Mouse (Mus musculus) brown adipose tissue, adult 24 weeks (tissue): ENCODE measurements around the gene Lrrk1. TPM values are rescaled to one million over a fixed set of nuclear protein-coding genes. Genes with fewer than 3 reads are reported as not detected.
"Not testable (repeated sequence)": the region's sequence is repeated elsewhere in the genome, so short reads cannot be mapped to it uniquely, and the experiment has no call there.

Experiments
- H3K27ac ChIP-seq: fragments of 200-500 bp; replicated peaks from 2 replicates; pipeline ENCODE4 v1.5.1; 2012; ENCODE audit warnings: low read depth, mild to moderate bottlenecking, low read length
- H3K4me1 ChIP-seq: fragments of 200-500 bp; 2 replicates; pipeline ENCODE4 v1.6.1; 2012; ENCODE audit warnings: low read length, mixed read lengths; ENCODE audit not compliant: control insufficient read depth, insufficient read depth, insufficient read length
- H3K4me3 ChIP-seq: fragments of 200-500 bp; 2 replicates; pipeline ENCODE4 v1.5.1; 2012; ENCODE audit warnings: low read depth, mild to moderate bottlenecking, low read length, moderate library complexity; ENCODE audit not compliant: insufficient read depth
- polyA plus RNA-seq: library from polyadenylated mRNA; stranded (reverse); fragments of >200 nt; gene quantifications from 2 replicates; pipeline ENCODE4 v1.2.4, GENCODE M21; 2012; ENCODE audit not compliant: missing spikeins, insufficient read depth, insufficient read length

The Lrrk1 gene
- polyA plus RNA-seq, 1 experiment = 2.1 TPM

DNA sequence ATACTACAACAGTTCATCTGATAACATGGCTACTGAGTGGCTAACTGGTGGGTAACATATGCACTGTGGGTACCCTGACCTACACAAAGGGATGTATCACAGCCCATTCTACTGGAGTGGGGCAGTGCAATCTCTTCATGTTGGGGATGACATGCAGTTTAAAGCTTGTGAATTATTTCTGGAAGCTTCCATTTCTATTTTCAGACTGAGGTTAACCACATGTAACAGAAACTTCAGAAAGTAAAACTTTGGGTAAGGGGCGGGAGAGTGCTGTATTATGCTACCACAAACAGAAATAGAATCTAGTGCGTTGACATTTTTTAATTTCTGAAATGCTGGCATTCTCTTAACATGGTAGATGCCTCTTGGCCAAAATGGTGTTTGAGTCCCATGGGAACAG is 178.2 kb downstream of the Lrrk1 start:
- no peaks in the 10 kb centered on the region for H3K4me1 ChIP-seq
- H3K4me3 ChIP-seq = no peak overlapping the region
- no peak overlapping the region for H3K27ac ChIP-seq

GRCm38 (mm10) chr7:66201657-66202056 is 186.5 kb downstream of the Lrrk1 start:
- peaks cover 4% of the 10 kb centered on the region; the same call in 1 of the 2 replicates for H3K4me1 ChIP-seq
- H3K4me3 ChIP-seq = no peak overlapping the region
- H3K27ac ChIP-seq = no peak overlapping the region

- Histone ChIP-seq H3K27ac (no peak overlapping the region), H3K4me1 (peaks cover 4% of the 10 kb centered on the region; the same call in 1 of the 2 replicates)
Measured at GRCm38 (mm10) chr7:66200791-66201450, 187.2 kb downstream of the Lrrk1 start.

DNA sequence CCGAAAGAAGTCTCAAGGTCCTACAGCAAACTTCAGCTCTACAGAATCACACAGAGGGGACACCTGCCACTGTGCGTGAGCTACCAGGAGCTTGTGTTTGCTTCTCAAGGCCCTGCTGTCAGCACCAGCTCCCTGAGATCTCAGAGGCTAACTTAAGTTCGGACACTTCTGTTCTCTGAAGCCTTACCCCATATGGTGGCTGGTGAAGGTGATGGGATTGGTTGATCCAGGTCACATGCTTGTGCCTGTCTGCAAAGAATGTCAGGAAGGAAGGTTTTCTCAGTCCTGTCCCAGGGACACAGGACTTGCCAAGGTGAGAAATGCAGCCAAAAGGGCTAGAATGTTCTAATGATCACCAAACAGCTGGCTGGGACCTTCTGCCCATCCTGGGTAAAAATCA is 187.8 kb downstream of the Lrrk1 start:
- peaks cover 4% of the 10 kb centered on the region; the same call in 1 of the 2 replicates for H3K4me1 ChIP-seq
- H3K4me3 ChIP-seq = no peak overlapping the region
- H3K27ac ChIP-seq = no peak overlapping the region

More at GRCm38 (mm10) chr7:66200791-66201450, 187.2 kb downstream of the Lrrk1 start:
- H3K4me3 ChIP-seq = no peak overlapping the region

DNA sequence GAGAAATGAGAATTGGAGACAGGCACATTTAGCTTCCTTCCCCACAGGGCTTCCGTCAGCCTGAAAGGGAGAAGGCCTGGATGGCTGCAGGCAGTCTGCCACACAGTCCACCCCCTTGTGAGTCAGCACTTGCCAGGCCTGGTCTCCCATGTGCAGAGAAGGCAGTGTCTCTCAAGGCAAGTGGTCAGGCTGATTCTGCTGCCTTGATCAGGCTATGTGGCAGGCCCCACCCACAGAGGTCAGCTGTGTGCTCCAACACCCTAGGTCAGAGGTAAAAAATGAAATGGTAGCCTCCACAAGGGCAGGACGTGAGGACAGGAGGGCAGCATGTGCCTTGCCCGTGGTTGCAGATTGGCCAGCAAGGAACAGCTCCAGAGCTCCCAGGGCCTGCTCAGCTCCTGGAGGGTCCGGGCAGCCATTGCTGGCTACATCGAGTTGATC is 188.7 kb downstream of the Lrrk1 start:
- peaks cover 4% of the 10 kb centered on the region; the same call in 1 of the 2 replicates for H3K4me1 ChIP-seq
- no peak overlapping the region for H3K4me3 ChIP-seq
- H3K27ac ChIP-seq = no peak overlapping the region

DNA sequence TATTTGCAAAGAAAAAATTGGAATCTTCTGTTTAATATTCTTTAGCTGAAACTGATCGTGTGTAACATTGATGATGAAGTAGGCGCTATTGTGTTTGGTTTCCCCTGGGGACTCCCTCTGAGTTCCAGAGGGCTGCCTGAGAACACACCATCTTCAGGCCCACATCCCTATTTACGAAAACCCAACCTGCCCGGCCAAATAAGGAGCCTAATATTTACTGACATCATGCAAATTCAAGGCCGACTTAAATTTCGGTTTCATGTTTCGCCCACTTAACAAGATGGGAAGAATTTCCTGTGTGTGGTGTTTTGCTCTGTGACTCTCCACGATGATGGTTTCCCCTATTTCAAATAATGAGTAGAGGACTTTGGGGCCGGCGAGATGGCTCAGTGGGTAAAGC is 189.7 kb downstream of the Lrrk1 start:
- peaks cover 4% of the 10 kb centered on the region; the same call in 1 of the 2 replicates for H3K4me1 ChIP-seq
- H3K4me3 ChIP-seq = no peak overlapping the region
- H3K27ac ChIP-seq = no peak overlapping the region

DNA sequence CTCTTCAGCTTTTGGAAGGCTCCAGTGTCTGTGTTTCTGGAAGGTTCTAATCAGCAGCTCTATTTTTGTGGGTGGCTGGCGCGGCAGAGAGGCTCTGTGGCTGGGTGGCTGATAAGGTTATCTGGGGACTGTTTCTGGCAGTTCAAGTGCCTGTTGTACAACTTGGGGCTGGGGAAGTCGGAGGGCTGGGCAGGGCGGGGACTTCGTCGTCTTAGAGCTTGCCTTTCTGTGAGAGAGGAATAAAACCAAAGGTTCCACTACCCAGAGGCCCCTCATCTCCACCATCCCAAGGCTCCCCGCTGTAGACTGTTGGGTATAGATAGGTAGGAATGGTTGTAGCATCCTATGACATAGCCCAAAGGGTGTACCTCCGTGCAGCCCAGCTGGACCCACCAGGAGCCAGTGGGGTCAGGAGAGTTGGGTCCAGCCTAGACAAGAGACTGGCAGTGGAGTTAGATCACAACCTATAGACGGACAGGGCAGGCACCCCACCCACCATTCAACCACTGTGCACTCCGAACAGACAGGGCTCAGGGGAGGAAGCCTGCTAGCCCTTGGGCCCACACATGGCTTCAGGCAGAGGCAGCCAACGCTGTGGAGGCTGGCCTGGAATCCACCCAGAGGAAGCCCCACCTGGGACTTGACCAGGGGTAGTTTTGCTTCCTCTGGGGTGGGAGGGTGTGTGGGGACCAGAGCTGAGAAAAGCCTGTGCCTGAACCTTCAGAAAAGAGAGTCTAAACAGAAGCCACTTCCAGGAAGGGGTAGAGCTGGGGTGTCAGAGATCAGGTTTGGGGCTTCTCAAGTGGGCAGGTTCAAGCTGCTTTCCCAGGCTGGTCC is 191.3 kb downstream of the Lrrk1 start:
- Histone ChIP-seq H3K27ac (no peak overlapping the region), H3K4me1 (peaks cover 4% of the 10 kb centered on the region; the same call in 1 of the 2 replicates), H3K4me3 (no peak overlapping the region)

DNA sequence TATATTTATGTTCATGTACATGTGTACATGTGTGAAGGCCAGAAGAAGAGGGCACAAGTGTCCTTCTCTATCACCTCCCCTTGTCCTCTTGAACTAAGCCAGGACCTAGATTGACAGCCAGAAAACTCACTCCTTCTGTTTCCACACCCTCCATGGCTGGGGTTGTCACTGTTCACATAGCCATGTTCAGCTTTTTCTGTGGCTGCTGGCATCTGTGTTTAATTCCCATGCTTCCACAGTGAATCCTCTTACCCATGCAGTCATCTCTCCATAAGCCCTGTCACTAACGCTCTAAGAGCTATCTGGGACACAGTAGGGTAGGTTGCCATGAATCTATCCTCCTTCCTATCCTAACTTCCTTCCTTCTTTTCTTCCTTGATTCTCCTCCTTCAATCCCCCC is 192.3 kb downstream of the Lrrk1 start:
- Histone ChIP-seq H3K4me3 (no peak overlapping the region), H3K4me1 (peaks cover 4% of the 10 kb centered on the region; the same call in 1 of the 2 replicates), H3K27ac (no peak overlapping the region)

GRCm38 (mm10) chr7:66194511-66194910 is 193.6 kb downstream of the Lrrk1 start:
- H3K4me1 ChIP-seq = peaks cover 3% of the 10 kb centered on the region; the same call in 1 of the 2 replicates
- no peak overlapping the region for H3K27ac ChIP-seq
- no peak overlapping the region for H3K4me3 ChIP-seq

DNA sequence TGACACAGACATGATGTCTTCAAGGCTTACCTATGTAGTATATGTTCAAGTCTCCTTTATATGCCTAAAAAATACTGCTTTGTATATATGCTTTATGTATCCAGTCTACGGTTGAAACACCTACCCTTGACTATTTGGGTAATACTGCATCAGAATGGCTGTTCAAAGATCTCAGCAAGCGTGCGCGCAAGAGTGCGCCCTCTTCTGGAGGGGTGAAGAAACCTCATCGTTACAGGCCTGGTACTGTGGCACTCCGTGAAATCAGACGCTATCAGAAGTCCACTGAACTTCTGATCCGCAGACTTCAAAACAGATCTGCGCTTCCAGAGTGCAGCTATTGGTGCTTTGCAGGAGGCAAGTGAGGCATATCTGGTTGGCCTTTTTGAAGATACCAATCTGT is 197.8 kb downstream of the Lrrk1 start:
- not testable (repeated sequence) for H3K4me1 ChIP-seq, H3K27ac ChIP-seq, H3K4me3 ChIP-seq

DNA sequence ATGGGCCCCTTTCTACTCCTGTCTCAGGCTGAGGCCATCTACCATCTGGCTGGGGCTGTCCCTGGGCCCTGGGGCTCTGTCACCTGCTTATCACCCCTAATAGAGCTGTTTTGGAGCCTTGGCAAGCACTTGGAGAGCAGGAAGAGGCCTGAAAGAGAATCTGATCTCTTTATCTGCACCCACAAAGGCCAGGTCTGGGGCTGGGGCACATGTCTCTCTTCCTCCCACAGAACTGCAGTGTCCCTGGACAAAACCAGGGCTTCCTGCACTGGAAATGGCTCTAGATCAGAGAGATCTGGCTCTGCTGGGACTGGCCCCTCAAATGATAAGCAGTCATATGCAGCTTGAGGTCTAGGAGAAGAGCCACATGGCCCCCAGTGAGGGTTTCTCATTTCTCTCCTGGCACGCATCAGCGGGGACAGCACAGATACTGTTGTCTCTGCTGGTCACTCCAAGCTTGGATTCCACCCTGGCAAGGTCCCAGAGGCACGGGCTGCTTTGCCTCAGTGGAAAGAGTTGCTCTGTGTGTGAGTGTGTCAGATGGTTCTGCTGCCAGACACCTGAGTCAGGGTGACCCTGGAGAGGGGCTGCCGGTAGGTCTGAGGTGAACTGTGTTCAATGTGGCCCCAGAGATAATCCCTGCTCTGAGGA is 200.4 kb downstream of the Lrrk1 start:
- H3K4me3 ChIP-seq = no peak overlapping the region
- no peaks in the 10 kb centered on the region for H3K4me1 ChIP-seq
- H3K27ac ChIP-seq = no peak overlapping the region

GRCm38 (mm10) chr7:66185370-66185769 is 202.8 kb downstream of the Lrrk1 start:
- no peak overlapping the region for H3K27ac ChIP-seq
- H3K4me3 ChIP-seq = no peak overlapping the region
- no peaks in the 10 kb centered on the region for H3K4me1 ChIP-seq

- H3K27ac ChIP-seq = no peak overlapping the region
- 0 out of 2 replicates have a peak, but pooled peaks cover under 1% of the 10 kb centered on the region for H3K4me1 ChIP-seq
- no peak overlapping the region for H3K4me3 ChIP-seq
Measured at GRCm38 (mm10) chr7:66184026-66184425, 204.1 kb downstream of the Lrrk1 start.

GRCm38 (mm10) chr7:66183404-66183803 is 204.7 kb downstream of the Lrrk1 start:
- no peak overlapping the region for H3K27ac ChIP-seq
- H3K4me3 ChIP-seq = no peak overlapping the region
- H3K4me1 ChIP-seq = 0 out of 2 replicates have a peak, but pooled peaks cover 4% of the 10 kb centered on the region

GRCm38 (mm10) chr7:66182075-66182715 is 206.0 kb downstream of the Lrrk1 start:
- Histone ChIP-seq H3K4me3 (no peak overlapping the region), H3K27ac (no peak overlapping the region), H3K4me1 (0 out of 2 replicates have a peak, but pooled peaks cover 4% of the 10 kb centered on the region)
